Mouse (Mus musculus) T-helper 17 cell (primary cell): ENCODE measurements around the gene Khk.

Source experiments
- in situ Hi-C, 2 experiments: fragments of 300-600 bp; cut with MboI, MseI; formaldehyde crosslinking; loops; 1 replicate in 1 of 2; 2 replicates in 1 of 2; pipeline ENCODE4 v1.15.1; 2025; ENCODE audit warnings: high pct_unique_total_duplicates in 2 of 2

The Khk gene

DNA sequence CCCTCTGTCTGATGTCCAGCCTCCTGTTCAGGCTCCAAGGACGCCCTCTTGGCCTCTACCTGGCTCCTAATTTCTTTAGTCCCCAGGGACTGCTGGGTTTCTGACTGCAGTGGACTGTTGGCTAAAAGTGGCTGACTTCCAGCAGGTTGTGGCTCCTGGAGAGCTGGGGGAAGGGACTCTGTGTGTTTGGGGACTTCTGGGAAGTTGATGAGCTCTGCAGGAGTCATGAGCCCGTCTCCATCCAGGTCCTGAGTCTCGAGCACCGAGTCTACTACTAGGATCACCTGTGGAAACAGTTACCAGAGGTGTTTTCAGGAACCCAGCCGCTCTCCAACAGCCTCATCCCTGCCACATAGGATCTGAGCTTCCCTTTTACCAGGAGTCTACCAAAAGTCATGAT, 12.5 kb downstream of the Khk start:
- in situ Hi-C loops: loop anchor here (5.0 kb wide), 4 partner anchors 39 to 74 kb away; no protein-coding TSS in a partner anchor

DNA sequence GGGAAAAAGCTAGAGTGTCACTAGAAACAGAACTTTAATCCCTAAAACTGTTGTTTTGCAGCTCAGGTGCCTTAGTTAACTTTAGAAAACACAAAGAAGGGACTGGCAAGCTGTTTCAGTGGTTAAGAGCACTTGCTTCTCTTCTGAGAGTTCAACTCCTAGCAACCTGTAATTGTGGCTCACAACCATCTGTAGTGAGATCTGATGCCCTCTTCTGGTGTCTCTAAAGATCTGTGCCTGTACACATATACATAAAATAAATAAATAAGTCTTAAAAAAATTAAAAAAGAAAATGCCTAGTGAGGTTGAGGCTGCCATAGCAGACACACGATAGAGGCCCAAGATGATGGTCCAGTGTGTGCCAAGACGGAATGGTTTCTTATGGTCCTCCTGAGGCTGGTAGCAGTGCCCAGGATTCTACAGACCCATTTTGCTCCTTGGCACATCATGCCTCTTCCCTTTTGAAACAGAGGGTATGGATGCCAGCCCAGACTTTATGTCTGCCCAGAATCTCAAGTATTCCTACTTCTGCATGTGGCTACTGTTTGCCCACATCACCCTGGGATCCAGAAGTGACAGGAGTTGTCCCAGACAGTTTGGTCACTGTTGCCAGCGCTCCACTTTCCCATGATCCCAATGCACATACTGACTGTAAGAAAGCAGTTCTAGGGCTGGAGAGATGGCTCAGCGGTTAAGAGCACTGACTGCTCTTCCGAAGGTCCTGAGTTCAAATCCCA, 13.7 kb downstream of the Khk start:
- in situ Hi-C loops: loop anchor here (5.0 kb wide), 4 partner anchors 37 to 72 kb away; no protein-coding TSS in a partner anchor

DNA sequence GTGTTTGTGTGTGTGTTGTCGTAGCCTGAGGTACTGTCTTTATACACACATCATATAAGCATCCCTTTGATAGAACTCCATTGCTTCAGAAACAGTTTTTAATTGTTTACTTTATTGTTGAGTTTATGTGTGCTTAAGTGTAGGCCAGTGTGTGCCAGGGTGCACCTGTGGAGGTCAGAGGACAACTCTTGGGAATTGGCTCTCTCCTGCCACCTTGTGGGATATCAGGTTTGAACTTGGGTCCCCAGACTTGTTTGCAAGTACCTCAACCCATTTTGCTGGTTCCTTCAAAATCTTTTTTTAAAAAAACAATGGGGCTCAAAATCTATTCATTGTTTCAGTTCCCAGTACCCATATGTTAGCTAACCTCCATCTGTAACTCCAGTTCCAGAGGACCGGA, 21.8 kb downstream of the Khk start:
- in situ Hi-C loops: loop anchor here in 1 of 2 experiments (5.0 kb wide), 1 partner anchor 696 kb away; no protein-coding TSS in a partner anchor

DNA sequence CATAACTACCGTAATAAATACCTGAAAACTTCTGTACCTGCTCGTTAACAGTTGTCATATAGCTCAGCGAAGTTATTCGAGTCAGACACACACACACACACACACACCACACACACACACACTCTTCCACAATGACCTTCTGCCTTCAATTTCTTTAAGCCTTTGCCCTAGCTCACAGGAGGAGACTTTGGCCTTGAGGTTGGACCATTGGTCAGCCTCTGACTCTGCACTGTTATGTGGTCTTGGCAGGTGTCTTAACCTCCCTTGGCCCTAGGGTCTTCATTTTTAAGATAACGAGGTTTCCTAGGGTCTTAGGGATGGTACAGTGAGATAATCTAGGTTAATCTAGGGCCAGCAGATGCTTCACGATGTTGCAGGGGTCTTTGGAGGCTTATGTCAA, 23.1 kb downstream of the Khk start:
- in situ Hi-C loops: loop anchor here in 1 of 2 experiments (5.0 kb wide), 1 partner anchor 697 kb away; no protein-coding TSS in a partner anchor

DNA sequence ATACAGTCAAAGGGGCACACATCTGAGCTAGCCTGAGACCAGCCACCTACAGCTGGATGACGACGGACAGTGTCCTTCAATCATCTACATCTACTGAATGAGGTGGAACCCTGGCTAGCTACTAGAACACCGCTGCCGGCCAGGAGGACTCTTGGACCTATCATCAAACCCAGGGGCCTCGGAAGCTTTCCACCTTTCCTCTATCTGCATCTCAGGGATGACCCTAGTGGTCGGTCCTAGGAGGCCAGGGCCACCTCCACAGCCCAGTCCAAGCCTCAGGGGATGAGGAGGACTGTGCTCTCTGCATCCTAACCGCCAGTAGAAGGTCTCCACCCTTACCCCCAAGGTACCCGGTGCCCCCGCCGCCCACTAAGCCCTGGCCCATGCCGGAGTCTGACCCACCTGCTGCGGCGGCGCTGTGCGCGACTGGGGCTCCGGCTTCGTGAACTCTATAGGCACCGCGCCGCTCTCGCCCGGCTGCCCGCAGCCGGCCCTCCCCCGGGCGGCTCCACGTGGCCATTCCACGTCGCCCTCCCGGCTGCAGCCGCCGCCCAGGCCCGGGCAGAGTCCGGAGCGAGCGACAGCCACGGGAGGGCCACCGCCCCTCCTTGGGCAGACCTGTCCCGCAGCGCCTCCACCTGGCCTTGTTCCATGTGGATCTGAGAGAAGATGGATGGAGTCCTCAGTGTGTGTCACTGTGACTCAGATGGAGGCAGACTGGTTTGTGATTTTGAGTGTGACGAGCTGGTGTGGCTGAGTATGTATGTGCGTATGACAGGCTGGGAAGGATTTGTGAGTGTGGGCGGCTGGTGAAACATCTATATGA, 23.9 kb downstream of the Khk start, which contains the start of gene Cgref1:
Gene Cgref1, minus strand, starts transcription at position 636 of the 826 bp plus-strand sequence.
- in situ Hi-C loops: loop anchor here in 1 of 2 experiments (5.0 kb wide), 1 partner anchor 698 kb away; no protein-coding TSS in a partner anchor

DNA sequence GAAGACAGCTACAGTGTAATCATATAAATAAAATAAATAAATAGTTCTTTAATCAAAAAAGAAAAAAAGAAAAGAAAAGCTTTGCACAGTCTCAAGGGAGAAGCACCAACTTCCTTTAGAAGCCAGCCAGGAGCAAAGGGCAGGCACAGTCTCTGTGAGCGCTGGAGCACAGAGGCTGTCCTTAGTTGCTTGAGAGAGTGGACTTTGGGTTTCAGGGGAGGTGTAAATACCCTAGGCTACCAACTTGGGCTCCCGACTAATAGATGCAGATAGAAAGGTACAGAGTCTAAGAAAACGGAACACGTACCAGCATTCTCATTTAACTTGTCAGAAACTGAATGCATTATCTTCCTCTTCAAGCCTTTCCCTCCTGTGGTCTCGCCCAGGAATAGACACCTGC, 27.4 kb downstream of the Khk start:
- in situ Hi-C loops: no loop called here

DNA sequence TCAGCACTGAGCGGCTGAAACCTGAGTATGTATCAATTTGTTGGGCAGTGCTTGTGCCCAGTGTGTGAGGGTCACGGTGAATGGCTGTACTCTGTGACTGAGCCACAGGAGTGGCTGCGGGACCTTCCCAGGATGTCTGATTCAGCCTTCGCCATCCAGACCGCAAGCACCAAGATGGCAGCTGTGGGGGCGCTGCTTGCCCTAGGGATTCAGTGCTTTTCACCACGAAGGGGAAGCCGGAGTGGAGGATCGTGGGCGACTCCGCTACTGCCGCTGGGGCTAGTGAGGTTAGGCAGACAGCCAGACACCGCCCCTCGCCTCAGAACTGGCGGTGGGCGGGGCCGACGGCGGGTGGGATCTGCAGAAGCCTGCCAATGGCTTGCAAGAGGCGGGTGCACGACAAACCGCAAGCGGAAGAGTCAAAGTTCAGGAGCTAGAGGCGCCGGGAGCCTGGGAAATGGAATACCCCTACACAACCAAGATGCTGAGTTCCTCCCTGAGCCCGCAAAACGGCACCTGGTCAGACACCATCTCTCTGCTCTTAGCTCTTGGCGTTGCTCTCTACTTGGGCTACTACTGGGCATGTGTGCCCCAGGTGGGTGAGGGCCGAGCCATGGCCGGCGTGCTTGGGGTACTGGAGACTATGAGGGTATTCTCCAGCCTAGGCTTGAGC, 28.6 kb downstream of the Khk start:
- in situ Hi-C loops: no loop called here

DNA sequence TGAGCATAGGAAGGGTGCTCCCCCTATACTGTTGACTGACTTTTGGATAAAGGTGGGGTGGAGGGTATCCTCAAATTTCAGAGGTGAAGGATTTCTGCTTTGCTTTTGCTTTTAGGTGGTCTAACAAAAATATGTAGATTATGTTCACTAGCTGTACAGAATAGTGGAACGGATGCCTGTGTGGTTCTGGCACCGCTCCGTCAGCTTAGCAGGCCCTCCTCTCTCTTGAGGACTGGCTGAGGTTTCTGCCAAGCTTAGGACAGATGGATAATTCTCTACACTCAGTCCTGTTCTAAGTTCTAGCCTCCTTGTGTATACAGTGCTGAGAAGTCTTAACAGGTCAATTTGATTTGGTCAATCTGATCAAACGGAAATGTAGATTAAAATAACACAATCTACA, 29.2 kb downstream of the Khk start:
- in situ Hi-C loops: no loop called here

DNA sequence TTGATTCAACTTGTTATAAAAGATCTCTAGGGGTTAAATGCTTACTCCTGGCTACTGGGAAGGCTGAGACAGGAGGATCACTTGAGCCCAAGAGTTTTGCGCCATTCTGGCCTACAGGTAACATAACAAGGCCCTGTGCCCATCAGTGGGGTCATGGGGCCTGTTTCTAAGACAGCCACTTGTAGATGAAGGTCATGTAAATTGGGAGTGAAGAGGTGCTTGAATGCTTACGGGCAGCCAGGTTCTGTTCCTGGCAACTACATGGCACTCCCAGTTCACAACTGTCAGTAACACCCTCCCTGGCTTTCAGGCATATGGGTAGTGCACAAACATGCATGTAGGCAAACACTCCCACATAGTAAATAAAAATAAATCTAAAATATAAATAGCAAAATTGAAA, 29.7 kb downstream of the Khk start:
- in situ Hi-C loops: no loop called here

DNA sequence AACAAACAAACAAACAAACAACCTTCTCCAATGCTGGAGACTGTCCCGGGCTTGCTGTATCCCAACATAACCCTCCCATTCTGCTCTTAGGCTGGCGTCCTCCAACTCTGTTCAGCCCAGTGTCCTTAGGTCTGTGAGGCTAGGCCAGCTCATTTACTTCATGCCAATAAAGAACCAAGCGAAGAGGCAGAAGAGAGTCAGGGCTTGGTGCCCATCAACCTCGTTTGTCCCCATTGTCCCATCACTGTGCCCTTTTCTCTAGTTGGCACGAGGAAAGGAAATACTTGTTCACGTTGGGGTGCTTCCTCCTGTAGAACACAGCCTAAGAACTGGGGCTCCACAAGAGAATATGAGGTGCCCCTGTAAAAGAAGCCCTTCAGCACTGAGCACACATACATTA, 30.5 kb downstream of the Khk start:
- in situ Hi-C loops: no loop called here

DNA sequence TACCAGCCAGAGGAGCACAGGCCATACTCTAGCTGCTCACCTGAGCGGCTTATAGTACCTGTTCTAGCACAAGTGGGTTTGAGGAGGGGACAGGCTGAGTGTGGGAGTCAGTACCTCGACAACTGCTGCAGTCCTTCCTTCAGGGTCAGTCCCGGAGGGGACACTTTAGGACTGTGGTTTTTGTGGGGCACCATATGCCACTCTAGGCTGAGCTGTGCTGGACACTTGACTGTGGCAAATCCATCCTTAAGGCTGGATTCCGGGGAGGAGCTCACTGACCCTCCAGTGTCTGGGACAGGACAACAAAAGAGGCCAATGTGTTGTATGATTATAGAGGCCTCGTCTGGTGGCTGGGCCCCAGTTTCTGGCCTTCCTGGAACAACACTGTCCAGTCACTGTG, 31.3 kb downstream of the Khk start:
- in situ Hi-C loops: no loop called here

DNA sequence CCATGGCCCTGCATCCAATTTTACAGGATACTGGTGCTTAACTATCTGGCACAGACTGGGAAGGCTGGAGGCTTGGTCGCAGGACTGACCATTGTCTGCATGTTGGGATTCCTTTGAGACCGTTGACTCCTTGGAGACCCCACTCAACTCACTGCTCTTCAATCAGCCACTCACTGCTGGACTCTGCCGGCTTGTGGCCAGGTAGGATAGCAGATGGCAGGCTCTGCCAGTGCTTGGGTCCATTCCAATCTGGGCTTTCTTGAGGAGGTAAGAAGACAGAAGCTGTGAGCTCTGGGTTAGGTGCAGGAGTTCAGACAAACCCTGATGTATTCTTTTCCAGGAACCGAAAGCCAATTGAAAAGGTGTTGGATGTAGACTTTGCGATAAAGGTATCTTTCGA, 32.8 kb downstream of the Khk start:
- in situ Hi-C loops: no loop called here

DNA sequence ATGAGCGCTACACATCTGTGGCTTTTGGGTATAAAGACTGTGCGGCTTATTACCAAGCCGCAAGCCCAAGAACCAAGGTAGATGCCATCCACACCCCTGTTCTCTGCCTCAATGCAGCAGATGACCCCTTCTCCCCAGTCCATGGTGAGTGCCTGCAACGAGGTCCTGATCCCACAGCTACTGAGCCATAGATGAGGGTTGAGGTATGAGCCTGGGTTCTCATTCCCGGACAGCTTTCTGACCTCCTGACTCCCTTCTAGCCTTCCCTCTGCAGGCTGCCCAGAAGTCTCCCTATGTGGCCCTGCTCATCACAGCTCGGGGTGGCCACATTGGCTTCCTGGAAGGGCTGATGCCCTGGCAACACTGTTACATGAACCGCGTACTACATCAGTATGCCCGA, 33.3 kb downstream of the Khk start:
- in situ Hi-C loops: no loop called here

DNA sequence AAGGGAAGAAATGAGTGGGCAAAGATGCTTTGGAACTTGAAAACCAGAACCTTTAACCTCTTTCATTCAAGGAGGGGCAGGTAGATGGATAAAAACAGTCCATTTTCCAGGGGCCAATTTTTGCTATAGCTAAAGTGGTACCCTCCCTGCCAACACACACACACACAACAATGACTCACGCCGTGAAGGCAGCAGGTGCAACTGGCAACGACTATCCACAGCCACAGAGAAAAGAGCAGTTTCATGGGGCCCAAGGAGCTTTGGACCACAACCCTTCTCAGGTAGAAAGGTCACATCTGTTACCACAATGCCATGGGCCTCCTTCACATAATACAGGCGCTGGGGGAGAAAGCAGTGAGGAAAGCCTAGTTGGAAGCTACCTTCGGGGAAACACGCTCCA, 34.5 kb downstream of the Khk start:
- in situ Hi-C loops: no loop called here

DNA sequence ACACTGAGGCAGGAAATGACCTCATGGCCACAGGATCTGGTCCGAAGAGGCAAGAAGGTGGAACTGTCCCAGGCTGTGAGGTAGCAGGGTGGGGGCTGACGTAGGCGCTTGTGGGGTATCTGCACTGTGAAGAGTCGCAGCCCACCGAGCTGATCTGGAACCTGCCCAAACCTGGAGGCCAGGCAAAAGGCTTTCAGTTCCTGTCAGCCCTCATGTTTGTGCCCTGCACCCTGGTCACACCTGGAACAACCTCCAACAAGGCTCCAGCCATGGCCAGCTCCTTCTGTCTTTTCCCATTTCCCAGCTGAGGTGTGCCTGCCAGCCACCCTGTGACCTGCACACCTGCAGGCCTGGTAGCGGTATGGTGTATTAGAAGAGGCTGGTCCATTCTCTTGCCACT, 36.7 kb downstream of the Khk start:
- in situ Hi-C loops: no loop called here

DNA sequence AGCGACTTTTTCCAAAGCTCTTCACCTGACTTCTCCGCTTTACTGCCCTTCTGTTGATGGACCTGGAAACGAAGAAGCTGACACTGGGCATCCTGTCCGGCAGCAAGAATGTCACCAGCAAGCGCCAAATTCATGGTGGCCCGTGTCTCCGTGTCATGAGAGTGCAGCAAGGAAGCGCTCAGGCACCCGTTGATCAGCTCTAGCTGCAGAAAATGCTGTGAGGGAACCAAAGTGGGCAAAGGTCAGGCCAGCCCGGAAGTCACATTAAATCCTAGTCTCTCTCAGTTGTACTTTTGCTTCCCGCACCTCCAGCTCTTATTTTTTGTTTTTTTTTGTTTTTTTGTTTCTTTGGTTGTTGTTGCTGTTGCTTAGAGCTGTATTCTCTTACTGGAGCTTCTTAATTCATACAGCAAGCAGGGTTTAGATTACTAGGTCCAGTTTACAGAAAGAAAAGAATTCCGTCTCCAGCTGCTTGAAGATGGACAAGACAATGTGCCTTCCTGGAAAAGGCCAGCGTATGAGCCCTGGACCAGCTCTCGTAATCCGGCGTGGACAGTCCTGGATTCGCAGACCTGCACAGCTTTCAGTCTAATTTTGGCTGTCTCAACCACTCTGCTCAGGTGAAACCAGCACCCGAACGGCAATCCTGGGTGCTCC, 38.1 kb downstream of the Khk start:
- in situ Hi-C loops: no loop called here

DNA sequence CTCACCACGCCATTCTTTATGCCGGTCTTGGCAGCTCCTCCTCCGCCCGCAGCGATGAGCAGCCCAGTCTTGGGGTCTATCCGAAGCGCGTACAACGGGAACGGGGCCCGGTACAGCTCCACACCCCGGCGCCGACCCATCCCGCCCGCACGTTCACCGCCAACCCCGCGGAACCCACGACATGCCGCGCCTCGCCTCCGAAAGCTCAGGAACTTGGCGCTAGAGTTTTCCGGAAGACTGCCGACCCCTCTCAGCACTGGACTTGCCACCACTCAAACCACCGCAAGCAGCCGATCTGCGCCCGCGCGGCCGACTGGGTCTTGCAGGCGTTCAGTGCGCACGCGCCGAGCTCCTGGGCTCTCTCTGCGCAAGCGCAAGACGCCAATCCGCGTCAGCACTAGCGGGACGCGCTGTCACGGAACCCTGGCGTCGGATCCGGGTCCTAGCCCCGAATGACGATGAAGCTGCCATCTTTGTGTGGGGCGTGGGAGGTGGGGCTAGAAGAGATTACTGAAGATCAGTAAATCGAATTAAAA, 38.8 kb downstream of the Khk start, which contains the start of gene Preb:
Gene Preb, minus strand, starts transcription at position 396 of the 536 bp plus-strand sequence.
- in situ Hi-C loops: no loop called here

DNA sequence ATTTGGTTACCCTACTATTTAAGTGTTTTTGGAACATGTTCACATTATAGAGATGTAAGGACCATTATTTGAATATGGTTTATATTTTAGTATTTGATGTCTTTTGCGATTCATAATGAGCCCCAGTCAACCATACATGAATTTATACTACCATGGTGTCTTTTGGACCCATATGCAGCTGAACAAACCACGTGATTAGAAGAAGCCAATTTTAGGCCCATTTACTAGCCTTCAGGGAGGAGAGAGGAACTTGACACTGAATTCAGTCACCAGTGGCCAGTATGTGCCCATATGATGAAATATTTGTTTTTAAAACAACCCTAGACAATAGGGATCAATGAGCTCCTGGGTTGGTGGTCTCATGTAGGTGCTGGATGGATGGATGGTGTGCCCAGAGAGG, 39.6 kb downstream of the Khk start:
- in situ Hi-C loops: no loop called here

DNA sequence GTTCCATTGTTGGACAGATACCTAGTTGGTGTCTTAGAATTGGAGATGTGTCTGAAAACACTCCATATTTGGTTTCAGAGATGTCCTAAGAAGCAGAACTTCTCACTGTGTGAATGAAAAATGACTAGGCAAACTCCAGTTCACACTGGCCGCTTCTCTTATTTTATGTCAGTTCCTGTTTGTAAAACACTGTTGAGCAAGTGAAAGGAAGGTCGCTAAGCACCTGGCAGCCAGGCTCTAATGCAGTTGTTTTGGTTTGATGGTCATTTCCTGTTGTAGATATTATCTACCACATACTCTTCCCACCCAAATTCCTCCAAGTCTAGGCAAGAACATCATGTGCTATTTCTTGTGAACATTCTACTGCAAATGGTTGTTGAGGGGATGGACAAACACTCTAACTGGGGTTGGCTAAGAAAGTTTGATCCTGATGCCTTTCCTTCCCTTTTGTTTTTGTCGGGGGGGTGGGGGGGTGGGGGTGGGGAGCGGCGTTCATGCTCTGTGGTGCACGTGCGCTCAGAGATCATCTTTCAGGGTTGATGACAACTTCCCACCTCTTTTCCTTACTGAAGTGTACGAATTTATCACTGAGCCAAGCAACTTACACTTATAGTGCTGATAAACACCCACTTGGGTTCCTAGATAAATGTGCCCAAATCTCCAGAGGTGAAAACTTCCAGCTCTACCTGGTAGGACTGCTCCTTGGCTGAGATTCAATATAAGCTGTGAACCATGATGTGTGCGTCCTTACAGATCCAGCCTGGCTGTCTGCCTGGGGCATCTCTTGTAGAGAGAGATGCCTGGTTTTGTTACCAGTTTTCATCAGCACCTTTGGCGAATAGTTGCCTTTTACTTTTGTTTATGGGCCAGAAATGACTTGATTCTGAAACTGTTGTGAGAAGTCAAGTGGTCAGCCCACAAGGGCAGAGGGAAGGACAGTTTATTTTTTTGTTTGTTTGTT, 40.6 kb downstream of the Khk start:
- in situ Hi-C loops: no loop called here

DNA sequence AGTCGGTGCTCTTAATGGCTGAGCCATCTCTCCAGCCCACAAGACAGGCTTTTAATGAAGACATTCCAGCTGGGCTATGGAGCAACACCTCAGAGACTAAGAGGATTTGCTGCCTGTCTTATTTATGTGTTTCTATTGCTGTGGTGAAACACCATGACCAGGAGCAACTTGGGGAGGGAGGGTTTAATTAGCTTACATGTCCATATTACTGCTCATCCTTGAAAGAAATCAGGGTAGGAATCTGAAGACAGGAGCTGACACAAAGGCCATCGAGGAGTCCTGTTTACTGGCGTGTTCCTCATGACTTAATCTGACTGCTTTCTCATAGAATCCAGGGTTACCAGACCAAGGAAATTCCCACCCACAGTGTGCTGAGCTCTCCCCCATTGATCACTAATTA, 42.7 kb downstream of the Khk start:
- in situ Hi-C loops: no loop called here
